Mouse (Mus musculus) kidney, postnatal 0 days (tissue): ENCODE measurements around the gene Txnrd2. TPM values are rescaled to one million over a fixed set of nuclear protein-coding genes. Genes with fewer than 3 reads are reported as not detected.

ENCODE experiments used
- ATAC-seq: fragments of 200-750 bp; cut with Nextera tagmentation; replicated peaks from 2 replicates; pipeline ENCODE4 v1.8.0; 2017; ENCODE audit warnings: low read depth, moderate number of reproducible peaks, moderate TSS enrichment, moderate library complexity; ENCODE audit not compliant: low FRiP score
- DNase-seq: peaks from one replicate; pipeline ENCODE4 v3.0.0-alpha.2; 2016; ENCODE audit warnings: low spot score
- H3K27ac ChIP-seq: fragments of 300-500 bp; sonication (generic); 2 replicates; pipeline ENCODE4 v1.5.1; 2014; ENCODE audit warnings: mild to moderate bottlenecking
- H3K27me3 ChIP-seq: fragments of 300-500 bp; sonication (generic); 2 replicates; pipeline ENCODE4 v1.6.1; 2014; ENCODE audit warnings: low read length, mixed read lengths; ENCODE audit not compliant: insufficient read depth
- H3K36me3 ChIP-seq: fragments of 300-500 bp; sonication (generic); 2 replicates; pipeline ENCODE4 v1.6.1; 2014; ENCODE audit warnings: low read length, mixed read lengths; ENCODE audit not compliant: insufficient read depth
- H3K4me1 ChIP-seq: fragments of 300-500 bp; sonication (generic); replicated peaks from 2 replicates; pipeline ENCODE4 v1.6.1; 2014; ENCODE audit warnings: antibody characterized with exemption, low read length, mixed read lengths; ENCODE audit not compliant: insufficient read depth
- H3K4me2 ChIP-seq: fragments of 300-500 bp; sonication (generic); 2 replicates; pipeline ENCODE4 v1.6.1; 2014; ENCODE audit warnings: mild to moderate bottlenecking, low read length, moderate library complexity, mixed read lengths
- H3K4me3 ChIP-seq: fragments of 300-500 bp; sonication (generic); replicated peaks from 2 replicates; pipeline ENCODE4 v1.5.1; 2014; ENCODE audit warnings: low read depth, low read length
- H3K9ac ChIP-seq: fragments of 300-500 bp; sonication (generic); 2 replicates; pipeline ENCODE4 v1.6.1; 2014; ENCODE audit warnings: low read depth, low read length
- H3K9me3 ChIP-seq: fragments of 300-500 bp; sonication (generic); replicated peaks from 2 replicates; pipeline ENCODE4 v1.6.1; 2016; ENCODE audit warnings: low read length, inconsistent platforms, mixed read lengths
- CTCF ChIP-seq: IDR thresholded peaks from 2 replicates; pipeline ENCODE4 v1.5.1; 2016; ENCODE audit warnings: antibody characterized with exemption, low read depth, mild to moderate bottlenecking, moderate library complexity
- WGBS: fragments of 180-500 bp; shearing (Covaris S2); extraction: QIAGEN DNeasy Blood & Tissue Kit; methylation state at CpG from one replicate; pipeline ENCODE4 v1.1.7; 2014; 5-methylcytosine and 5-hydroxymethylcytosine counted together
- polyA plus RNA-seq: library from polyadenylated mRNA; unstranded; fragments of >200 nt; fragmentation: Nextera tagmentation; extraction: Ambion mirVana; gene quantifications from 2 replicates; pipeline ENCODE4 v1.2.1, GENCODE M21; 2015

Gene Txnrd2
- polyA plus RNA-seq, 1 experiment from 2014 or later = 30.6 TPM

DNA sequence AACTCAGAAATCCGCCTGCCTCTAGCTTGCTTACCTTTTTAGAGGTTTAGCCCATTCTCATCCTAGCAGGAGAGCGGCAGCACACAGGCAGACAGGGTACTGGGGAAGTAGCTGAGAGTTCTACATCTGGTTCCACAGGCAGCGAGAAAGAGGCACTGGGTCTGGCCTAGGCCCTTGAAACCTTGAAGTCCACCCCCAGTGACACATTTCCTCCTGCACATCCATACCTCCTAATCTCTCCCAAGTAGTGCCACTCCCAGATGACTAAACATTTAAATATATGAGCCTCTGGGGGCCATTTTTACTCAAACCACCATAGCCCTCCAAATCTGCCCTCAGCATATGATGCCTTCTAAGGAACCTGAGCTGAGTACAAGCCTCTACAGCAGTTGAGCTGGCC lies 56.2 kb downstream of the Txnrd2 start:
- H3K27me3 ChIP-seq = no peaks in the 10 kb centered on the region
- H3K4me3 ChIP-seq = no peak overlapping the region
- no peaks in the 10 kb centered on the region for H3K9me3 ChIP-seq
- no peak overlapping the region for H3K4me2 ChIP-seq
- WGBS = 96% methylated on average over 3 of the region's 3 CpGs
- H3K27ac ChIP-seq = no peak overlapping the region
- 0 out of 2 replicates have a peak, but pooled peaks cover 4% of the 10 kb centered on the region for H3K4me1 ChIP-seq
- no peak for DNase-seq
- ATAC-seq = no peak
- no peak for TF ChIP-seq CTCF
- H3K36me3 ChIP-seq = no peaks in the 10 kb centered on the region
- no peak overlapping the region for H3K9ac ChIP-seq

DNA sequence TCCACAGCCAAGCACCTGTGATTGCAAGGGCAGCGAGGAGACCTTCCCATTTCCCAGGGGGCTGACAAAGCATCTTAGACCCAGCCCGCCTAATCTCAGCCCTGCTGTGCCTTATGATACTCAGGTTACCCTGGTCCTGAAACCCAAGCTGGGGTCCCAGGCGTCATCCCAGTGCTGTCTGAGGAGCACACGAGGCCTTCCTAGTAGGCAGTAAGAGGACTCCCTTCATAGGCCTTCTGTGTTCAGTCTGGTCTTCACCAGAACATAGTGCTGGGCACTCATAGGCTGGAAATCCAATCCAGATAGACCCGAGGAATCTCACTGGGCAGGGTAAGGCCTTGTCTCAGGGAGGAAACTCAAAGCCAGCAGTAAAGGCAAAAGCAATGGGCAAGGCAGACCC lies 57.7 kb downstream of the Txnrd2 start:
- 0 out of 2 replicates have a peak, but pooled peaks cover 4% of the 10 kb centered on the region for H3K4me1 ChIP-seq
- no peak overlapping the region for H3K4me2 ChIP-seq
- H3K27ac ChIP-seq = no peak overlapping the region
- no peaks in the 10 kb centered on the region for H3K9me3 ChIP-seq
- no peak overlapping the region for H3K4me3 ChIP-seq
- H3K27me3 ChIP-seq = no peaks in the 10 kb centered on the region
- no peaks in the 10 kb centered on the region for H3K36me3 ChIP-seq
- no peak for TF ChIP-seq CTCF
- ATAC-seq (0 out of 2 replicates have a peak, but pooled peaks have one; percentile 21), DNase-seq (no peak)
- WGBS = 53% methylated on average over 5 of the region's 5 CpGs
- no peak overlapping the region for H3K9ac ChIP-seq

DNA sequence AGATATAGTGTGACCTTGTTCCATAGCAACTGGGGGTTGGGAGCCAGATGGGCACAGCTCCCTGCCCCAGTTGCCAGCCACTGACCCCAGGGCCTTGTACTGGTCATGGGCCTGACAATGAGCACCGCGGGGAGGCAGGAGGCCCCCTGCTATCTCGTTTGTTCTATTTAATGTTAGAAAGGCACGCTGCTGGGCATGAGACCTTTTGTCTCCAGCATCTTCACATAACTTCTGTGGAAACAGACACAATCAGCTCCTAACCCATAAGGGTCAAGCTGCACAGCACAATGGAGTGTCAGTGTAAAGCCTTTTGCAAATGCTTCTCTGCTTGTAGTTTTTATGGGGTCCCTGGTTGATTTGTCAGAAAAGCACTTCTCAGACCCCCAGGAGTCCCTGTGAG lies 58.2 kb downstream of the Txnrd2 start:
- no peak overlapping the region for H3K27ac ChIP-seq
- H3K4me1 ChIP-seq = 0 out of 2 replicates have a peak, but pooled peaks cover 4% of the 10 kb centered on the region
- H3K4me2 ChIP-seq = no peak overlapping the region
- 55% methylated on average over 4 of the region's 4 CpGs for WGBS
- no peaks in the 10 kb centered on the region for H3K27me3 ChIP-seq
- no peak for DNase-seq
- no peak overlapping the region for H3K4me3 ChIP-seq
- H3K36me3 ChIP-seq = no peaks in the 10 kb centered on the region
- H3K9ac ChIP-seq = no peak overlapping the region
- no peak for ATAC-seq
- TF ChIP-seq CTCF = no peak
- H3K9me3 ChIP-seq = no peaks in the 10 kb centered on the region

DNA sequence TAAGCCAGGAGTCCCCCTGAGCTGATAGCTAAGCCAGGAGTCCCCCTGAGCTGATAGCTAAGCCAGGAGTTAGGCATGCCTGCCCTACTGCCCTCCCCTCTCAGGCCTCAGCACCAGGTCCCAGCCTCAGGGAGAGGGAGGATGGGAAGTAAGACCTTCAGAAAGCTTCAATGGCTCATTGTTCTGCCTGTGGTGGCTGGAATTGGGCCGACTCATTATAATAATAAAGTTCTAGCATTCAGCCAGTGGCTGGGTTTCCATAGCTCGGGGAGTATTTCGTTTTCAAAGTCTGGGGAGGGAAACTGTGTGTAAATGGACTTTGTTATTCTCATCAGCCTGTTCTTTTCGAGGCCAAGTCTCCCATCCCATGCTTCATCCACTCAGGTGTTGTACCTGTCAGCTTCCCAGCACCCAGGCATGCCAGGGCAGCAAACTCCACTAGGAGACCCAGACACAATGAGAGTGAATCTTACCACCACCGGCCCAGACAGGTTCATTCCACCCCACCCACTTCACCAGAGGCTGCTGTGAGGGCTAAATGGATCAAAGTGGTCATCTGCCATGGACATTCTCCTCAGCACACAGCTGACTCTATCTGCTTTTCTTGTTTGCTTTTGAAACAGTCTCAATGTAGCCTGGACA lies 58.7 kb downstream of the Txnrd2 start:
- 59% methylated on average over 5 of the region's 5 CpGs for WGBS
- Histone ChIP-seq H3K36me3 (no peaks in the 10 kb centered on the region), H3K4me1 (0 out of 2 replicates have a peak, but pooled peaks cover 3% of the 10 kb centered on the region), H3K9me3 (no peaks in the 10 kb centered on the region), H3K4me3 (no peak overlapping the region), H3K27me3 (no peaks in the 10 kb centered on the region), H3K27ac (no peak overlapping the region), H3K9ac (no peak overlapping the region), H3K4me2 (no peak overlapping the region)
- no peak for TF ChIP-seq CTCF
- DNase-seq (no peak), ATAC-seq (no peak)

DNA sequence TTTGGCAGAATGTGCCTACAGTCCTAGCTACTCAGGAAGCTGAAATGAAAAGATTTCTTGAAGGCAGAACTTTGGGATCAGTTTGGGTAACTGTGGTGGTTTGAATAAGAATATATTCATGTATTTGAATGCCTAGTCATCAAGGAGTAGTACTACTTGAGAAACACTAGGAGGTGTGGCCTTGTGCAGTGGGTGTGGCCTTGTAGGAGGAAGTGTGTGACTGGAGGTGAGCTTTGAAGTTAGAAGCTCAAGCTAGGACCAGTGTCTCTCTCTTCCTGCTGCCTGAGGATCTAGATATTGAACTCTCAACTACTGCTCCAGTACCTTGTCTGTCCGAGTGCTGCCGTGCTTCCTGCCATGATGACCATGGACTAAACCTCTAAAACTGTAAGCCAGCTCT lies 59.9 kb downstream of the Txnrd2 start:
- Histone ChIP-seq H3K9ac (no peak overlapping the region), H3K27ac (no peak overlapping the region), H3K4me1 (no peaks in the 10 kb centered on the region), H3K4me2 (no peak overlapping the region), H3K27me3 (no peaks in the 10 kb centered on the region), H3K4me3 (no peak overlapping the region), H3K9me3 (no peaks in the 10 kb centered on the region), H3K36me3 (no peaks in the 10 kb centered on the region)
- 93% methylated on average over 2 of the region's 2 CpGs for WGBS
- no peak for TF ChIP-seq CTCF
- ATAC-seq (no peak), DNase-seq (no peak)

DNA sequence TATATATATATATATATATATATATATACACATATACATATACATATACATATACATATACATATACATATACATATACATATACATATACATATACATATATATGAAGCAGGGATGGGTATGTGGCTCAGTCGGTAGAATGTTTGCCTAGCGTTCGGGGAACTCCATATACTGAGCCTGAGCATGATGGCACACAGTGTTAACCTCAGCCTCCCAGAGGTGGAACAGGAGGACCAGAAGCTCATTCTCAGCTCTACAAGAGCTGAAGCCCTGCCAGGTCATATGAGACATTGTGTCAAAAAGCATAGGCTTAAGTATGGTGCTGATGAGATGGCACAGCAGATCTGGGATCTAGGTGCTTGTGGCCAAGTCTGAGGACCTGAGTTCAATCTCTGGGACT lies 64.1 kb downstream of the Txnrd2 start:
- ATAC-seq = no peak
- no peak for TF ChIP-seq CTCF
- no peaks in the 10 kb centered on the region for H3K36me3 ChIP-seq
- H3K27ac ChIP-seq = no peak overlapping the region
- no peak overlapping the region for H3K4me3 ChIP-seq
- H3K27me3 ChIP-seq = no peaks in the 10 kb centered on the region
- H3K4me1 ChIP-seq = no peaks in the 10 kb centered on the region
- 91% methylated on average over 3 of the region's 3 CpGs for WGBS
- H3K9me3 ChIP-seq = no peaks in the 10 kb centered on the region
- no peak for DNase-seq
- no peak overlapping the region for H3K9ac ChIP-seq
- H3K4me2 ChIP-seq = no peak overlapping the region

DNA sequence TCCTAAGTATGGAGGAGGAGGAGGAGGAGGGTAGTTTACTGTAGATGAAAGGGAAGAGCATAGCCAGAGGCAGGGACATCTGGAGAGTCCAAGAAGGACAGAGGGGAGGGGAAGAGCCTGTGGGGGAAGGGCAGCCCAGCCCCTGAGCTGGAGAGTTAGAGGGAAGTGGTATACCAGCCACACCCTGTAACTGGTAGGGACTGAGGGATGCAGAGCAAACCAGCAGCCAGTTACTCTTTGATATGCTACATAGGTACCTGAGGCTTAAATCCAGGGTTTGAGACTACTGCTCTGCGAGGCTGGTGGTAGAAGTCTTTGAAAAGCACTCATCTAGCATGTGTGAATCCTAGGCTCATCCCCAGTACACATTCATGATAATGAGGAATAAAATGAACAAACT lies 64.7 kb downstream of the Txnrd2 start:
- no peaks in the 10 kb centered on the region for H3K4me1 ChIP-seq
- no peaks in the 10 kb centered on the region for H3K9me3 ChIP-seq
- H3K9ac ChIP-seq = no peak overlapping the region
- no peak for TF ChIP-seq CTCF
- H3K36me3 ChIP-seq = no peaks in the 10 kb centered on the region
- no peak overlapping the region for H3K4me3 ChIP-seq
- H3K27ac ChIP-seq = no peak overlapping the region
- DNase-seq (no peak), ATAC-seq (no peak)
- WGBS = 54% methylated on average over 1 of the region's 1 CpGs
- H3K4me2 ChIP-seq = no peak overlapping the region
- H3K27me3 ChIP-seq = no peaks in the 10 kb centered on the region
